Mouse (Mus musculus): ENCODE measurements around the gene Map2.

Gene Map2

GRCm38 (mm10) chr1:66175041-66175665 lies at the start of gene Map2:
Map2 (plus strand) TSS chr1:66175273.
- peak; percentile 8 for DNase-seq (ENCODE audit: low spot score)

DNA sequence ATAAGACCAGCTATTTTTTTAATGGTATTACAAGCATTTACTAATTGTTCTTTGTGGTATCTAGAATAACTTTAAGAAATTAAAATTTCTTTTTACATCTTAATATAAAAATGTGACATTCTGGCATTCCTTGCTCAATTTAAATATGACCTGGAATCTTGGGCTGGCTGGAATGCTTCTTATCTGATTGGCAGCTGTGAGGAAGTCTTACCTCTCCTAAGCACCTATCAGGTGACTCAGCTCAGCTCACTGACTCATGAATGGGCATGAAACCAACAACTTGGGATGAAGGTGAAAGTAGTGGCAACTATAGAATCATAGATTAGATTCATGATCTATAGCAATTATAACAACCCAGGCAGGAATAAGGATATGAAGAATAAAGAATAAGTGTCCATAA lies 42.1 kb upstream of the Map2 start:
- no peak for DNase-seq (ENCODE audit: low spot score)

DNA sequence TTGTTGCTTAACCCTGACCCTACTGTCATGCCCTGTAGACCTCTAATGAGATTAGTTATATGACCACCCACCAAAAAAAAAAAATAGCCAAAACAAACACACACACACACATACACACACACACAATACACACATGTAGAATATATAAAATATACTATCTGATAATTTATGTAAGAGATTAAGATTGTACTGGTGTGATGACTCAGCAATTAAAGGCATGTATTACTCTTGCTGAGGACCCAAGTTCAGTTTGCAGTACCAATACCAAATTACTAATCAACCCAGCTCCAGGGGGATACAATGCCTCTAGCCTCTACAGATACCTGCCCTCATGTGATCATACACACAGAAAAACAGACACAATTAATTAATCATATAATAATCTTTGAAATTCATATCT lies 39.7 kb upstream of the Map2 start:
- DNase-seq (ENCODE audit: low spot score): no peak

DNA sequence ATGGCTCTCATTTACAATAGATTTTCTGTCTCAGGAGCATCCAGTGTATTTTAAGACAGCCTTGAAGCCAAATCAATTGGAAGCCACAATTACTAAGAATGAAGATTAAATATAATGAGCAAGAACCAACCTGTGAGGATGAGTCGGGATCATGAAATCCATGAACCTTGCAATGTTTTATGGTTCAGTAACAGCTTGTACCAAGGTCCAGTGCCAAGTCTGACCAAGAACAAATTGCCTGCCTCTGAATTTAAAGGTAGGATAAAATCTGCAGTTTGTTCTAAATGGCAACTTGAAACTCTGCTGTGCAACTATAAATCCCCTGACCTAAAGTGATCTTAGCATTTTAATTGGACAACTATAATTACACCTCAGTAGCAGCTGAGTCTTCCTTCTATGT lies 34.4 kb upstream of the Map2 start:
- DNase-seq (ENCODE audit: low spot score): no peak

DNA sequence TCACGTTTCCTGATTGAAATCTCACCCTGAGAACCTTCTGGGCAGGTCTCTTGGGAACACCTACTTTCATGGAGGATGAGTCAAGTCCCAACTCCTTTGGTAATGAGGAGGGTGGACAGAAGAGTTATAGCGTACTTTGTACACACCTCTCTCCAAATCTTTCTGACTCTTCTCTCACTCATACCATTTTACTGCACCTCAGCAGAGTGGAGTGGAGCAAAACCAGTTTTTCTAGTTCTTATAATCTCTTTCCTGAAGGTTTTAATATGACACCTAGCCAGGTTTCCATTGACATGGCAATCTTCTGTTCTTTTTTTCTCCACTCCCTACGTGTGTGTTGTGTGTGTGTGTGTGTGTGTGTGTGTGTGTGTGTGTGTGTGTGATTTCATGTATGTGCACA lies 29.9 kb upstream of the Map2 start:
- no peak for DNase-seq (ENCODE audit: low spot score)

DNA sequence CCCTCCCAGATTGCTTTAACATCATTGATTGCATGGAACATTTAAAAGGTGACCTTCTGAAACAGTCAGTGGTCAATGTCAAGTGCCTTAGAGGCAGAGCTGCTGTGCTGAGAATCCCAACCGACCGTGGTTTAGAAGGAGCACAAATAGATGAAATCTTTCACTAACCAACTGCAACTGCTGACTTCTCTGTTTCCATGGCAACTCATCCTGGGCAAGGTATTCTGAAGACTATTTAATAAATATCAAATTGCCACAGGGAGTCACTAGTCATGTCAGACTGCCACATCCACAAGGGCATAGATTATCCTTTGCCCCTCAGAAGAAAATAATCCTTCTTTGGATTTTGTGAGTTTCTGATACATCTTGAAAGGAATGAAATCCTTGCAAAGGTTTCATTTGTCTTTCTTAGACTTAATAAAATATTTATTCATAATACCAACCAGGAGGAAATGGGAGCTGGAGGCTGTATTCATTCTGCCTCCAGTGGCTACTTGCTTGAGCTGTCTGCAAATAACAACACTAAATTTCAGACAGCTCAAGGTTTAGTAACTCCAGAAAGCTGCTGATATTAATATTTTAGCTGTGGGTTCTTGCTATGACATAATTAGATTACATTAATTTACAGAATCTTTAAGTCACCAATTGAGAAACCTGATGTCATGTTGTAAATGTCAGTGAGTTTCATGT lies 26.1 kb upstream of the Map2 start:
- no peak for DNase-seq (ENCODE audit: low spot score)

DNA sequence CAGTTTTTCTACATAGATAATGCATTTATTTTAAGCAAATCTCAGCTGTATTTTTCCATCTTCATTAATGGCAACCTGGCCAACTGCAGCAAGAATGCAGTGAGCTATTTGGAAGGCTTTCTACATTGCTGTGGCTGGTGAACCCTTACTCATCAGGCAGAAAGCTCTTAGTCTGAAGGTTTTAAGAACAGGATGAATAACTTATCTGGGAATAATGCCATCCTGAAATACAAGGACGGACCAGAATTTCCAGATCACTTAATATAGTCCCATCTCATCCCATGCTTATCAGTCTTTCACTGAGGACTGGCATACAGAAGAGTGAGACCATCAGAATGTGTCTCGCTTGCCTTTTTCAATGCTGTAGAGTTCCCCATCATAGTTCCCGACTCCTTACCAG lies 24.3 kb upstream of the Map2 start:
- no peak for DNase-seq (ENCODE audit: low spot score)

DNA sequence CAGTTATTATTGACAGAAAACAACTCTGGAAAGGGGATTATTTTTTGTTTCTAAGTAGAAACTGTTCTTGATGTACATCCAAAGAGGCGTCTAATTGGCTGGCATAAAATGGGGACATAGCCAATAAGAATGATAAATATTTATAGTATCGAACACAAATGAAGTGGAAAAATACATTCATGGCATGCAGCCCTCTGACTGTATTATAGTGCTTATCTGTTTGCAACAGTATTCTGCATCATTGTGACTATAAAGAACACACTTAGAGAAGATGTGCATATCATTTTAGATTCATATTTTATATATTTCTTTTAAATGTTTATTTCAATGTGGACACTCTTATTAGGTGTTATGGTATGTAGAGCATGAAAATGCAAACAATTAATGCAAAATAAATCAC lies 17.9 kb upstream of the Map2 start:
- DNase-seq (ENCODE audit: low spot score): no peak

GRCm38 (mm10) chr1:66157589-66157988 lies 17.5 kb upstream of the Map2 start:
- no peak for DNase-seq (ENCODE audit: low spot score)

DNA sequence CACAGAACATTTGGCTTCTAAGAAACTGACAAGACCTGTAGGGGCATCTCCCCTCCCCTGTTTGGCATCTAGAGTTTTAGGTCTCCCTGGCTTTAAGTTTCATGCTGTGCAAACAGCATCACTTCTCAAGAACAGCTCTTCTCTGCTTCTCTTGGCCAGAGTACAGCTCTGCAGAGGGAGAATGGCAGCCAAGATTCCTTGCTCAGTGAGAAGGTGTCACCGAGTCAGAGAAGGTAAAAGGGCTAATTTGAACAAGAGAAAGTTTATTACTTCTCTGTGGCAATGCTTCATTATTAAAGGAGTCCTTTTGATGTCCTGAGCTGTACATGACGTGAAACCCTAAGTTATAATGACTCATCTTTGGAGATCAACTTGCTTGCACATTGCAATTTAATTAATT lies 10.4 kb upstream of the Map2 start:
- DNase-seq (ENCODE audit: low spot score): no peak

- DNase-seq (ENCODE audit: low spot score): no peak
Observed at GRCm38 (mm10) chr1:66168722-66169121, 6.4 kb upstream of the Map2 start.

DNA sequence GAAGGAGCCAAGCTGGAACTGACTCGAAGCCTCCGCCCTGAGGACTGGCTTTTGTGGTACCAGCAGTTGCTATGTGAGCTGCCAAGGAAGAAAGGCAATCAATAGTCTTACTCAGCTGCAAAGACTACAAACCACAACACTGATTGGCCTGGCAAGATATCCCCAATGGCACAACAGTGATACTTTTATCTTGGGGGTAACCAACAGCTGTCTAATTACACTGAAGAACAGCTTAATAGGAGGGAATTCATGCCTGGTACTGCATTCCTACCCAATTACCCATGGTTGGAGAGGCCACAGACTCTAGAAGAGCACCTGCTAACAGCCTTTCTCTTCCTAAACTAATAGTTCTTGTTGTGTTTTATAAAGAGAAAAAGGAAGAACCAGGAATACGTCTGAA lies 2.9 kb upstream of the Map2 start:
- no peak for DNase-seq (ENCODE audit: low spot score)

DNA sequence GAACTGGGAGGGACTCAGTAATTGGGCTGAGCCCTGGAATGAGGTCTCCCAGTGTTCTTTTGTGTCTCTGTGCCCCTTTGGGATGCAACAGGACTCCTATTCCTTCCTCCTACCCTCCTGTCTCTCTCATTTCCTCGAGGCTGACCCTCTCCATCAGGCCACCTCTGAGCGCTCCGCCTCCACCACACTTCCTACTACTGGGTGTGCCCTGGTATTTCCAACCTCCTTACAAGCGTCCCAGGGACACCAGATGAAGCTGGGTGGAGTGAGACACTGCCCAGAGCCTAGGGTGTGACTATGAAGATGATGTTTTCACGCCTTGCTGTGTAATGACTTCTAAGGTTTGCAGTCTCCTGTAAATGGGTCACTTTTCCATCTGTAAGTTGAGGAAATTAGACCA lies 1.4 kb upstream of the Map2 start:
- DNase-seq (ENCODE audit: low spot score): no peak

DNA sequence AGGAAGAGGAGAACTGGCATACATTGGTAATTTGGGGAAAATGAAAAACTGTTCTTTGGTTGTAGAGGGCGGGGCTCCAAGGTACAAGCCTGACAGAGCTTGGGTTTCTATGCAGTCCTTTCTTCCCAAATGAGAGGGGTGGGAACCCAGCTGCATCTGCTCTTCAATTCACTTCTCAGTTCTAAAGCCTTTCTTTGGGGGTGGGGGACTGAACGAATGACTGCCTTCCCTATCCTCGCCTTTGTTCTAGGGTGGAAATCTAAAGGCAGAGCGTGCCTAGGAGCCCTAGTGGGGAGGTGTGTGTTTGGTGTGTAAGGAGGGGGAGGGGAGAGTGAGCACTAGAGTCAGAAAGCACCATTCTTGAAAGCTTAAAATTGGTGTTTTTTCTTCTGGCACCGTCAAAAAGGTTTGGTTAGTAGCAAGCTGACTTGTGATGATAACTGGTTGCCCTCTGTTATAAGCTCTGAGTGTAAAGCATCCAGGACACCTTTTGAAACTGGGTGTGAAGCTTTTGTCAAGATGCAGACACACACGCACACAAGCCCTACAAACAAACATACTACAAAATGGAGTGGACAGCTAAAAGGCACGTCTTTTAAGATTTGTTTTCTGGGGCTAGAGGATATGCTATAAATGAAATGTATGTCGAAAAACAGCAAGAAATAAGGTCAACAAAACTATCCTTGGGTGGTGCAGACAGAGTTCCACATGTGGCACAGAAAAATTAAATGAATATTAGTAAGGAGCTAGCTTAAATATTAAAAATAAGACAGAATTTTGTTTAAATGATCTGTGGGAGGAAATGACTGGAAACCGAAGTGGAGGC lies 1.2 kb downstream of the Map2 start:
- no peak for DNase-seq (ENCODE audit: low spot score)

DNA sequence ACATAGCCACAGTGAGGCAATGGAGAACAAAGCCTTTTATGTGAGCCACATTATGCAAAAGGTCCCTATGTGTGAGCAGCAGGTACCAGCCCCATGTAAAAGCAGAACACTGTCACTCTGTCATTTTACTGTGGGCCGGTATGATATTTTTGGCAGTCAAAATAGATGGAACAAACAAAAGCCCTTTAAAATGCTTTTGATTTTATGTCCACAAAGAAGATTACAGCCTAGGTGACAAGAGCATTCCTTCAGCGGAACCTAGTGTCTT lies 1.7 kb downstream of the Map2 start:
- no peak for DNase-seq (ENCODE audit: low spot score)

- DNase-seq (ENCODE audit: low spot score): no peak
Observed at GRCm38 (mm10) chr1:66177489-66178170, 2.6 kb downstream of the Map2 start.

DNA sequence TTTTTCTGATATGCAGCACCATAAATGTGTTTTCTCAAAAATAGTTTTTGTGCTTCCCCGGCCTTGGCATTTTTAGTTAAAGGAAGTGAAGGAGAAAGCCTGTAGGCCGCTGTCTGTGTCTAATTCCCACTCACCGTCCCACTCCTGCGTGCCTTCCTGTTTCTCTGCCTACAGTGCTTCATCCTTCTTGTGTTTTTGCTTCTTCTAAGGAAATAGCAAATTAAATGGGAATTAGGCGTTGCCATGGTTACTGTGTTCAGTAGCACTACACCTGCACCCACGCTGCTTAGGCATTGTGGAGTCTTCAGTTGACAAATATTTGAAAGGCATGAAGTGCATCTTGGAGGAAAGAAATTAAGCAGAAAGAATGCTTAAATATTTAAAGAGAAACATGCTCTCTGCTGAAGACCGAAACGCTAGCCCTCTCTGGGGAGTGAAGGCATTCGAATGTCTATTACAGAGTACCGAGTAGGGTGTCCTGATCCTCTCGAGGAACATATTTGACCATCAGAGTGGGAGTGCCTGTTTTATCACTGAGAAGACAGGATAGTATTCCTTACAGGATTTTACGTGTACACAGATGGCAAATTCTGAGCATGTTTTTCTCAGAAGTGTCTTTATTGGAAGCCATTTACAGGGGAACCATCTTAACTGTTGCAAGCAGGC lies 12.1 kb downstream of the Map2 start:
- DNase-seq (ENCODE audit: low spot score): no peak

DNA sequence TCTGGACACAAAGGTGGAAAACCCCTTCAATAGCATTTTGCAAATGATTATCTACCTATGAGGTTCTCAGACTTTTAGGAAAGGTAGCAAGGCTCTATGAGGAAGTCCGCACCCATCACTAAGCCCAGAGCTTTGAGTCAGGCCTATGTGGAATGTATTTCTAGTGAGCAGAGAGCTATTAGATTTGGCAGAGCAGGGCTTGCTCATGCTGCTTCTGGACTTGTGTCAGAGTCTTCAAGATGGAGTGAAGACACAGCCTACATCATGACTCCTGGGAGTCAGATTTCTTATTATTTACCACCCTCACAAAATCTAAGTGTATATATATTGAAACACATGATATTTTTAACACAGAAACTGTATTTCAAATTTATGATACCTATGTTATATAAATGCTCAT lies 17.3 kb downstream of the Map2 start:
- no peak for DNase-seq (ENCODE audit: low spot score)

- no peak for DNase-seq (ENCODE audit: low spot score)
Observed at GRCm38 (mm10) chr1:66192891-66193290, 17.8 kb downstream of the Map2 start.

GRCm38 (mm10) chr1:66195040-66195726 lies 20.1 kb downstream of the Map2 start:
- DNase-seq (ENCODE audit: low spot score): no peak

- no peak for DNase-seq (ENCODE audit: low spot score)
Observed at GRCm38 (mm10) chr1:66196240-66196639, 21.2 kb downstream of the Map2 start.

DNA sequence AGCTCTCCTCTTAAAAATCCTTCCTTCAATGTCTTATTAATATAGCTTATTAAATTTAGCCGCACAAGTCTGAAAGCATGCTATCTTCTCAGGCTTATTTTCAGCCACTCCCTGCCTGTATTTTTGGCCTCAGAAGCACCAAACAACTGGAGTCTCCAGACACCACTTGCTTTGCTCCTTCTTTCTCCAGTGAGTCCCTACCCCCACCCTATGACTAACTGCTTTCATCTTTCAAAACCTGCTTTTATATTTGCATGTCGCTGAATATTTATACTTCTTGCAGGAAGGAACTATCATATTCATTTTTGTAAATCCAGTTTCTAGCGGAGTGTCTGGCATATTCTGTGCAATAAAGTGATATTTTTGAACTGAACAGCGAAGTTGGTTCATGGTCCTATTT lies 21.6 kb downstream of the Map2 start:
- no peak for DNase-seq (ENCODE audit: low spot score)

Measured in T-cell, adult 2 months (primary cell).